Mouse (Mus musculus): Measurements from ENCODE around the gene Cdr2l. TPM values are rescaled to one million over a fixed set of nuclear protein-coding genes. Genes with fewer than 3 reads are reported as not detected.
A peak's percentile ranks its signal among the peaks of the same experiment; 100 is the strongest.
"Not testable (repeated sequence)": the region's sequence is repeated elsewhere in the genome, so short reads cannot be mapped to it uniquely, and the experiment has no call there.

The Cdr2l gene
- polyA plus RNA-seq, 1 experiment from 2014 or later: 27.3 TPM

- Histone ChIP-seq H3K27me3 (replicated peaks) (peaks cover 6% of the 10 kb centered on the region; the same call in 1 of the 2 replicates), H3K27ac (no peak overlapping the region), H3K4me3 (no peak overlapping the region), H3K9ac (no peak overlapping the region), H3K4me2 (no peak overlapping the region), H3K36me3 (replicated peaks) (no peaks in the 10 kb centered on the region), H3K4me1 (peaks cover 14% of the 10 kb centered on the region), H3K9me3 (no peaks in the 10 kb centered on the region)
- ATAC-seq (replicated peaks): no peak
- 47% methylated on average over 2 of the region's 2 CpGs for WGBS
Measured at GRCm38 (mm10) chr11:115372737-115373136, 9.0 kb upstream of the Cdr2l start.

DNA sequence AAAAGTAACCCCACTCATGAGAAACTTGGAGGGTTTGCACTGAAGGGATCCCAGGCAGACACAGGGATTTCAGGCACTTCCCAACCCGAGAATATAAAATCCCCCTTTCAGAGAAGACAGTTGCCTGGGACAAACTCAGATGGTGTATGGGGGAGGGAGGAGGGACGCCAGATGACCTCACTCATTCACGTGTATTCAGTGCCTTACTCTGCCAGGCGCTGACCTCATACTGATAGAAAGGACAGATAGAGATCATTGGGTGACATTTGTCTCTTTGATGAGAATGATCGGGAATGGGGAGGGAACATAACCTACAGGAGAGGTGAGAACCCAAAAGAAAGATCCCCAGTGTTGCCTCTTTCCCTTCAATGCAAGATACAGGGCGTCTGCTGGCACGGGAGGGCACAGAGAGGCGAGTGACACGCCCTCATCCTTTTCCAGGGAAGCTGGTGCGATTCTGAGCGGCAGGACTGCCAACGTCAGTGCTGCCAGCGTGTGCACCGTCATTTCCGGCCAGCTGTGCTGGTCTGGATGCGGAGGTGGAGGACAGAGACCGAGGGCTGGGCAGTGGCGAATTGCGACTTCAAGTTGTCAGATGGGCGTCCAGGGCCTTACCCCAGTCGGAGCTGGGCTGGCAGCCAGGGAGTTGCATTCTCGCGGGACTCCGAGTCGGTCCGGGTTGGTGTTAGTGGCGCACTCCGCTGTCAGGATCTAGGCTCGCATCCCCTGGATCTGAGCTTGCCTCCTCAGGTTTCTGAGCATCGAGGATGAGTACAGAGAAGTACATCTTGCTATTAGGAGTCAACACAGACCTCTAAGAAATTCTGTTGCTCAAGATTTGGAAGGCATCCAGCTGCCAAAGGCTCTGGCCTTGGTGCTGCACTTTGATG lies 7.7 kb upstream of the Cdr2l start:
- ATAC-seq (replicated peaks): peak; percentile 81

DNA sequence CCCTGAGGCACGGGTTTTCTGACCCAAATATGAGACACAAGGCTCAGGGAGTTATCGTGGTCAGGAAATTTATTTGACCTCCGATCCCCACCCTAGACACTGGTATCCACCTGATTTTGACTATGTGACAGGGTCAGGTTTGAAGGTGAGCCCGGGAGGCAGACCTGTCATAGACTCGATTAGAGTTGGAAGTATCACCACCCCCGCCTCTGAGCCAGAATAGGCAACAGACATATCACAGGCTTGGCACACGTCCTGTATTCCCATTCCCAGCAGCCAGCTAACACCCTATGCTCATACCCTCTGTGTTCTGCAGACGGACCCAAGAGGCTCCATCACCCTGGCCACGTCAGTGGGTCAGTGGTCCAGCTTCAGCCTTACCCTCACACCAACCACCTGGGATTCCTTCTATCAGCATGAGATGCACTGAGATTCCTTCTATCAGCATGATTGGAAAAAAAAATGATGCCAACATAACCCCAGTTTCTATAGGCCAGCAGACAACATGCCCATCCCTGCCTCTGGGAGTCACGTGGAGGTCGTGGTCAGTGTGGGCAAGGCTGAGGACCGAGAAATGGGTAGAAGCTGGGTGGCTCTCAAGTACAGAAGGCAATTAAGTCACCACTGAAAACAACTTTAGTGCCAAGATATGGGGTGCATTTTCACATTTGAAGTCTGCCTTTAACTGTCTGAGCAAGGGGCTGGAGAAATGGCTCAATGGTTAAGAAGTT lies 6.9 kb upstream of the Cdr2l start:
- H3K4me1 ChIP-seq: peaks cover 14% of the 10 kb centered on the region
- H3K36me3 ChIP-seq (replicated peaks): no peaks in the 10 kb centered on the region
- WGBS: 68% methylated on average over 12 of the region's 12 CpGs
- peak overlapping the region; percentile 44 for H3K4me3 ChIP-seq
- H3K9ac ChIP-seq: peak overlapping the region; percentile 59
- no peaks in the 10 kb centered on the region; the same call in 1 of the 2 replicates for H3K27me3 ChIP-seq (replicated peaks)
- H3K4me2 ChIP-seq: peak overlapping the region; percentile 80
- ATAC-seq (replicated peaks): peak; percentile 21; the same call in 1 of the 2 replicates
- H3K27ac ChIP-seq: peak overlapping the region; percentile 70
- H3K9me3 ChIP-seq: no peaks in the 10 kb centered on the region

More for the DNA sequence above, 7.7 kb upstream of the Cdr2l start:
- Histone ChIP-seq H3K4me1 (peaks cover 14% of the 10 kb centered on the region), H3K9me3 (no peaks in the 10 kb centered on the region), H3K36me3 (replicated peaks) (no peaks in the 10 kb centered on the region), H3K27me3 (replicated peaks) (peaks cover 6% of the 10 kb centered on the region; the same call in 1 of the 2 replicates), H3K4me2 (peak overlapping the region; percentile 80), H3K9ac (peak overlapping the region; percentile 59), H3K4me3 (peak overlapping the region; percentile 44), H3K27ac (peak overlapping the region; percentile 70)
- WGBS: 1% methylated on average over 30 of the region's 30 CpGs

DNA sequence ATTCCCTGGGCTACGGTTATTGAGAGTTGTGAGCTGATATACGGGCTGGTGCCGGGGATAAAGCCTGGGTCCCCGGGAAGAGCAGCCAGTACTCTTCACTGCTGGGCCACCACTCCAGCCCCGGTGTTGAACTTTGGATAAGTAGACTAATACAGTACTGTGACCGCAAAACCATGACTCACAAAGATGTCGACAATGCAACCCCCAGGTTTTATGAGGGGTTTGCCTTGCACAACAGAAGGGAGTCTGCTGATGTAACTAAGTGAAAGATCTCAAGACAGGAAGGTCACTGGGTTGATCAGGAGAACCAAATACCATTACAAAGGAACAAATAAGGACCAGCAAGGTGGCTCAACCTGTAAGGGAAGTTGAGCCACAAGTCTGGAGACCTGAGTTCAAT lies 5.0 kb upstream of the Cdr2l start:
- no peak overlapping the region for H3K4me2 ChIP-seq
- no peak overlapping the region for H3K4me3 ChIP-seq
- H3K27ac ChIP-seq: no peak overlapping the region
- H3K27me3 ChIP-seq (replicated peaks): no peaks in the 10 kb centered on the region; the same call in 1 of the 2 replicates
- H3K9ac ChIP-seq: no peak overlapping the region
- ATAC-seq (replicated peaks): no peak
- H3K4me1 ChIP-seq: peaks cover 20% of the 10 kb centered on the region
- H3K9me3 ChIP-seq: no peaks in the 10 kb centered on the region
- H3K36me3 ChIP-seq (replicated peaks): no peaks in the 10 kb centered on the region
- WGBS: 70% methylated on average over 7 of the region's 7 CpGs

DNA sequence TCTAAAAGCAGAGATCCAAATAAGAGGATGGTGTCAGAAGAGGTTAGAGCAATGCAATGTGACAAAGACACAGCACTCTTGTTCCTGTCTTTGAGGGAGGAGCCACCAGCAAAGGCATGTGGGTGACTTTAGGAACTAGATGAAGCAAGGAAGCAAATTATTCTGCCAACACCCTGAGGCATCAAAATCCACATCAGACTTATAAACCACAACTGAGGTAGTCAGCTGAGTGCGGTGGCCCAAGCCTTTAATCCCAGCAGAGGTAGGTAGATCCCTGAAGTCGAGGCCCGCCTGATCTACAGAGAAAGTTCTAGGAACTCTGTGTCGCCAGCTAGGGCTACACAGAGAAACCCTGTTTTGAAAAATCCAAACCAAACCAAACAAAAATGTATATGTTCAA lies 4.5 kb upstream of the Cdr2l start:
- no peak overlapping the region for H3K4me2 ChIP-seq
- WGBS: 94% methylated on average over 4 of the region's 4 CpGs
- peaks cover 20% of the 10 kb centered on the region for H3K4me1 ChIP-seq
- no peak for ATAC-seq (replicated peaks)
- no peak overlapping the region for H3K9ac ChIP-seq
- no peaks in the 10 kb centered on the region for H3K36me3 ChIP-seq (replicated peaks)
- H3K27ac ChIP-seq: no peak overlapping the region
- no peaks in the 10 kb centered on the region; the same call in 1 of the 2 replicates for H3K27me3 ChIP-seq (replicated peaks)
- no peaks in the 10 kb centered on the region for H3K9me3 ChIP-seq
- no peak overlapping the region for H3K4me3 ChIP-seq

- WGBS: 88% methylated on average over 7 of the region's 7 CpGs
- Histone ChIP-seq H3K27ac (no peak overlapping the region), H3K36me3 (replicated peaks) (no peaks in the 10 kb centered on the region), H3K4me2 (no peak overlapping the region), H3K27me3 (replicated peaks) (no peaks in the 10 kb centered on the region; the same call in 1 of the 2 replicates), H3K9me3 (no peaks in the 10 kb centered on the region), H3K4me1 (peaks cover 25% of the 10 kb centered on the region), H3K4me3 (no peak overlapping the region), H3K9ac (no peak overlapping the region)
- no peak for ATAC-seq (replicated peaks)
Measured at GRCm38 (mm10) chr11:115377854-115378253, 3.9 kb upstream of the Cdr2l start.

DNA sequence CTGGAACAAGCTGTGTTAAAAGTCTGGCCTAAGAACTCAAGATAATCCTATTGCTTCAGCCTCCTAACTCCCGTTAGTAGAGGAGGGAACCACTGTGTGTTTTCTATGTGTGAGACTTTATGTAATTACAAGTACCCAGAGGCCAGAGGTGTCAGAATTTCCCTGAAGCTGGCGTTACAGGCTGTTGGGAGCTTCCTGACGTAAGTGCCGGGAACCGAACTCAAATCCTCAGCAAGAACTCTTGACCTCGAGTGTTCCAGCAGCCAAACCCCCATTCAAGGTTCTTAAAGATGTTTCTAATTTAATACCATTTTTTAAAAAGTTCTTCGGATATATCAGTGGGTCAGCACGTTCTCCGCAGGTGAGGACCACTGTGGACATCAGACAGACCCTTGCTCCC lies 440 bp upstream of the Cdr2l start:
- peak overlapping the region; percentile 87; the same call in 1 of the 2 replicates for H3K27ac ChIP-seq
- no peaks in the 10 kb centered on the region for H3K36me3 ChIP-seq (replicated peaks)
- H3K9me3 ChIP-seq: no peaks in the 10 kb centered on the region
- no peak for ATAC-seq (replicated peaks)
- H3K4me2 ChIP-seq: peak overlapping the region; percentile 80
- peak overlapping the region; percentile 59 for H3K4me3 ChIP-seq
- H3K9ac ChIP-seq: 0 out of 2 replicates have a peak overlapping the region, but pooled peaks have one; percentile 19
- H3K27me3 ChIP-seq (replicated peaks): no peaks in the 10 kb centered on the region
- H3K4me1 ChIP-seq: peaks cover 42% of the 10 kb centered on the region
- WGBS: 11% methylated on average over 9 of the region's 9 CpGs

DNA sequence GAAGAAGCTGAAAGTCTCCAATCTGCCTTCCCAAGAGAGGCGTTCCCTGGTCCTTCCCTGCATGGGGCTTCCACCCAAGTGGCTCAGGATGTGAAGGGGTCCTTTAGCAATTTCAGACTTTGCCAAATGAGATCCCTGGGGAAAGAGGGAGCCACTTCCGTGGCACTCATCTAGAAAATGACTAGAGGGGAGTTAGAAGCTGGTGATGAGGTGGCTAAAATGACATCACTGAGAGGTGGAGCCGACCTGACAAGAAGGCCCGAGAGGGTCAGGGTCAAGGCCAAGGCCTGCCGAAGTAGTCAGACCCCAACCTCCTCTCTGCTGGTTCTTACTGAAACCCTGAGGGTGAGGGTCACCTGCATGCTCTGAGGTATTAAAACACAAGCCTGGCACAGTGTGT lies 1.2 kb downstream of the Cdr2l start:
- Histone ChIP-seq H3K4me1 (peaks cover 44% of the 10 kb centered on the region), H3K36me3 (replicated peaks) (no peaks in the 10 kb centered on the region), H3K4me3 (peak overlapping the region; percentile 59), H3K9ac (peak overlapping the region; percentile 81), H3K27ac (peak overlapping the region; percentile 87), H3K27me3 (replicated peaks) (no peaks in the 10 kb centered on the region), H3K4me2 (peak overlapping the region; percentile 80), H3K9me3 (no peaks in the 10 kb centered on the region)
- 10% methylated on average over 5 of the region's 5 CpGs for WGBS
- ATAC-seq (replicated peaks): no peak

DNA sequence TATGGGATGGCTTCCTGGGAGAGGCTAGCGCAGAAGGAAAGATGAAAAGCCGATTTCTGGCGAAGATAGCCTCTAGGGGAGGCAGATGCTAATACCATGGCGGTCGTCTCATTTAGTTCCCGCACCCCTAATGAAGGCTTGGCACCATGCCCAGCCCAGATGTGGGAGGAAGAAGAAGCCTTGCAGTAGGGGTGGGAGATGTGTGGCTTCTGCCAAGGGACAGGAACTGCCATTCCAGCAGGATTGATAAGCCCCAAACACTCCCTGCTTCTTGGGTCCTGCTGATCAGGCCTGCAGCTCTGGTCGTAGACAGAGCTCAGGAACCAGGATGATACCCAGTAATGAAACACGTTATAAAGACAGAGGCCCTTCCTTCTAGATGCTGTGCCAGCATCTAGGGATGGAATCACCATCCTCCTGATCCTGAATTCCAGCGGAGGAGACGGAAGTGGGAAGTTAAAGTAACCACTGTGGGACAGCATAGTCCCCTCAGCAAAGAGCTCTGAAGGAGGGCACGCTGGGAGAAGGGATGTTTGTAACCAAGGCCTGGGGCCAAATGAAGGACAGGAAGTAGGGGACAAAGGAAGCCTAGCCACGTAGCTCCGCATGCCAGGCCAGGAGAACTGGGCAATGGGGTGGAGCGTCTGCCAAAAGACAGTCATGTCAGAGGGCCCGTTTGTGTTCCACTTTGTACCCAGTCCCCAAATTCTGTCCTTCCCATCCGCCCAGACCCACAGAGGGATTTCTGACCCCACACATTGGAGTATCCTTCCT lies 2.2 kb downstream of the Cdr2l start:
- Histone ChIP-seq H3K9me3 (no peaks in the 10 kb centered on the region), H3K36me3 (replicated peaks) (no peaks in the 10 kb centered on the region), H3K27ac (peak overlapping the region; percentile 87), H3K4me2 (peak overlapping the region; percentile 80), H3K27me3 (replicated peaks) (no peaks in the 10 kb centered on the region), H3K4me3 (peak overlapping the region; percentile 59), H3K4me1 (peaks cover 44% of the 10 kb centered on the region), H3K9ac (peak overlapping the region; percentile 81)
- no peak for ATAC-seq (replicated peaks)
- 33% methylated on average over 16 of the region's 16 CpGs for WGBS

- Histone ChIP-seq H3K27ac (peak overlapping the region; percentile 87; the same call in 1 of the 2 replicates), H3K9ac (no peak overlapping the region; the same call in 1 of the 2 replicates), H3K9me3 (no peaks in the 10 kb centered on the region), H3K36me3 (replicated peaks) (no peaks in the 10 kb centered on the region), H3K4me1 (peaks cover 44% of the 10 kb centered on the region), H3K4me2 (peak overlapping the region; percentile 80), H3K4me3 (no peak overlapping the region), H3K27me3 (replicated peaks) (no peaks in the 10 kb centered on the region)
- 82% methylated on average over 5 of the region's 5 CpGs for WGBS
- no peak for ATAC-seq (replicated peaks)
Measured at GRCm38 (mm10) chr11:115384587-115384986, 2.9 kb downstream of the Cdr2l start.

DNA sequence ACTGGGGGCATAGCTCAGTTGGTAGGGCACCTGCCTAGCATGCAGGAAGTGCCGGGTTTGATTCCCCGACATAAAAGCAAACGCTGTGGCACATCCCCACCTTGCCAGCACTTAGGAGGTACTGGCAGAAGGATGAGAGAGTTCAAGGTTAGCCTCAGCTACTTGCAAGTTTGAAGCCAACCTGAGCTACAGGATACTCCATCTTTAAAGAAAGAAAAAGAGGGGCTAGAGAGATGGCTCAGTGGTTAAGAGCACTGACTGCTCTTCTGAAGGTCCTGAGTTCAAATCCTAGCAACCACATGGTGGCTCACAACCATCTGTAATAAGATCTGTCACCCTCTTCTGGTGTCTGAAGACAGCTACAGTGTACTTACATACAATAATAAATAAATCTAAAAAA lies 5.1 kb downstream of the Cdr2l start:
- not testable (repeated sequence) for ATAC-seq (replicated peaks); H3K27ac ChIP-seq; H3K4me2 ChIP-seq; H3K27me3 ChIP-seq (replicated peaks); H3K36me3 ChIP-seq (replicated peaks); H3K4me3 ChIP-seq; H3K9ac ChIP-seq; H3K9me3 ChIP-seq
- H3K4me1 ChIP-seq: peaks cover 38% of the 10 kb centered on the region
- 90% methylated on average over 3 of the region's 3 CpGs for WGBS

All from midbrain, embryonic 15.5 days (tissue).